28 mouse cellular contexts compared by ENCODE assay signal in genomic region chr4:138005781-138006180, GRCm38 (mm10).
"Had no signal": no experiment of that assay in that cellular context is flagged by ENCODE, and none has a peak within 500 bp of the region (broad histone marks: within the 10 kb centered on the region; RNA-seq: fewer than 3 reads in every experiment).

No protein-coding gene starts in this region.

- H3K9me3 ChIP-seq: heart, embryonic 13.5 days; heart, embryonic 15.5 days; hindbrain, embryonic 10.5 days; hindbrain, embryonic 12.5 days; intestine, embryonic 15.5 days; limb, embryonic 10.5 days; limb, embryonic 12.5 days; liver, embryonic 13.5 days; liver, embryonic 15.5 days had no signal

- H3K4me2 ChIP-seq: heart, embryonic 11.5 days; heart, embryonic 13.5 days; heart, embryonic 15.5 days; hindbrain, embryonic 12.5 days; hindbrain, embryonic 14.5 days; intestine, embryonic 15.5 days; limb, embryonic 12.5 days; liver, embryonic 11.5 days; liver, embryonic 13.5 days; liver, embryonic 15.5 days had no signal

- H3K9ac ChIP-seq: heart, embryonic 13.5 days; heart, embryonic 15.5 days; hindbrain, embryonic 12.5 days; hindbrain, embryonic 14.5 days; intestine, embryonic 15.5 days; limb, embryonic 12.5 days; liver, embryonic 13.5 days; liver, embryonic 15.5 days had no signal

- H3K27me3 ChIP-seq: heart, embryonic 13.5 days; heart, embryonic 15.5 days; hindbrain, embryonic 12.5 days; intestine, embryonic 15.5 days; limb, embryonic 12.5 days; liver, embryonic 13.5 days; liver, embryonic 15.5 days had no signal

- DNase-seq: gastrocnemius, postnatal 10 days; gastrocnemius, postnatal 25 days; heart, adult 2 months; heart, postnatal 10 days; heart, postnatal 4 days; kidney, adult 18-20 months; kidney, adult 8-10 months; kidney, postnatal 10 days; kidney, postnatal 25 days; kidney, postnatal 4 days; liver; liver, embryonic 13.5 days had no signal

- H3K27ac ChIP-seq: gastrocnemius, adult 2 months; heart, adult 2 months; heart, embryonic 13.5 days; heart, embryonic 15.5 days; hindbrain, embryonic 10.5 days; hindbrain, embryonic 12.5 days; hindbrain, embryonic 14.5 days; intestine, embryonic 15.5 days; layer of hippocampus, adult 2 months; left cerebral cortex, adult 2 months; limb, embryonic 10.5 days; limb, embryonic 12.5 days; liver, embryonic 13.5 days; liver, embryonic 15.5 days had no signal

- ATAC-seq: inflammation-experienced regulatory T-cells, adult 6 months; intestine, embryonic 15.5 days; intestine, postnatal 0 days had no signal

- H3K4me1 ChIP-seq: liver, embryonic 15.5 days had no signal

- H3K4me3 ChIP-seq: gastrocnemius, adult 2 months; heart, adult 2 months; heart, embryonic 13.5 days; heart, embryonic 15.5 days; hindbrain, embryonic 10.5 days; hindbrain, embryonic 12.5 days; intestine, embryonic 15.5 days; layer of hippocampus, adult 2 months; left cerebral cortex, adult 2 months; limb, embryonic 10.5 days; limb, embryonic 12.5 days; liver, embryonic 13.5 days; liver, embryonic 15.5 days had no signal
